Mouse (Mus musculus): Measurements from ENCODE around the gene Hhat.

- TF ChIP-seq CTCF (IDR thresholded peaks at IDR 0.05; ENCODE audit: low read depth, low read length) (no peak), GATA2 (IDR thresholded peaks at IDR 0.05; ENCODE audit: borderline replicate concordance, low read depth, low read length) (no peak), GATA1 (IDR thresholded peaks at IDR 0.05; ENCODE audit: borderline replicate concordance, low read length) (no peak)
These were observed 88.6 kb downstream of the Hhat start for GRCm38 (mm10) chr1:192682219-192682951.

Data from G1E (cell line).